Mouse (Mus musculus): ENCODE measurements around the gene Srrm3. TPM values are rescaled to one million over a fixed set of nuclear protein-coding genes. Genes with fewer than 3 reads are reported as not detected.

Gene Srrm3
- polyA plus RNA-seq, 1 experiment from 2014 or later: 0.15 TPM

DNA sequence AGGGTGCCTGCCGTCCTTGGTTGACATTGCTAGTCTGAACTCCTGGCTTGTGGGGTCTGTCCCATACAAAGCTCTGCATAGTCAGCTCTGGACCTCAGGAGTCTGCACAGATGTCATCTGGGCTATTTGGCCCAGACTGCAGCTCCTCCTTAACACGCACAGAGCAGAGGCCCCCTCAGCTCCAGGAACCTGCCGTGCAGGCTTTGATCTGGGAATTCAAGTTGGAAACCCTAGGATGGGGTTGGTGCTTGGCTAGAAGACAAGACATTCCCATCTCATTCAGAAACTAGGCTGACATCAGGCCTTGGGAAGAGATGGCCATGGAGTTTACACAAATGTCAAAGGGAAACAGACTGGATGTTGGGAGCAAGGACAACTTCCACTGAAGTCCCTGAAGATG is 17.8 kb downstream of the Srrm3 start:
- no peak for ATAC-seq (ENCODE audit: insufficient number of reproducible peaks, insufficient read depth, low FRiP score, low read depth)
- 58% methylated on average over 3 of the region's 3 CpGs for WGBS
- no peaks in the 10 kb centered on the region for H3K4me1 ChIP-seq (ENCODE audit: control insufficient read depth in 2 of 2, insufficient read depth in 2 of 2, low read length in 2 of 2)
- peaks cover 25% of the 10 kb centered on the region for H3K27me3 ChIP-seq (ENCODE audit: control insufficient read depth, insufficient read depth, low read length)
- H3K9ac ChIP-seq (ENCODE audit: low read length): no peak overlapping the region
- no peak overlapping the region for H3K4me3 ChIP-seq (ENCODE audit: control insufficient read depth in 1 of 2, insufficient read depth in 1 of 2, low read depth in 1 of 2, low read length in 2 of 2)
- no peaks in the 10 kb centered on the region for H3K9me3 ChIP-seq (ENCODE audit: control insufficient read depth, low read length)
- H3K36me3 ChIP-seq (ENCODE audit: control insufficient read depth, insufficient read depth, low read length): no peaks in the 10 kb centered on the region
- H3K27ac ChIP-seq (replicated peaks in 1 of 2; ENCODE audit: control insufficient read depth in 1 of 2, insufficient read depth in 1 of 2, low read depth in 2 of 2, low read length in 2 of 2): no peak overlapping the region
- no peak overlapping the region for H3K4me2 ChIP-seq (ENCODE audit: low read length)

GRCm38 (mm10) chr5:135826225-135826624 is 19.5 kb downstream of the Srrm3 start:
- Histone ChIP-seq H3K36me3 (ENCODE audit: control insufficient read depth, insufficient read depth, low read length) (no peaks in the 10 kb centered on the region), H3K27me3 (ENCODE audit: control insufficient read depth, insufficient read depth, low read length) (peaks cover 15% of the 10 kb centered on the region), H3K4me2 (ENCODE audit: low read length) (no peak overlapping the region), H3K9me3 (ENCODE audit: control insufficient read depth, low read length) (no peaks in the 10 kb centered on the region), H3K9ac (ENCODE audit: low read length) (no peak overlapping the region), H3K27ac (replicated peaks in 1 of 2; ENCODE audit: control insufficient read depth in 1 of 2, insufficient read depth in 1 of 2, low read depth in 2 of 2, low read length in 2 of 2) (no peak overlapping the region), H3K4me1 (ENCODE audit: control insufficient read depth in 2 of 2, insufficient read depth in 2 of 2, low read length in 2 of 2) (no peaks in the 10 kb centered on the region), H3K4me3 (ENCODE audit: control insufficient read depth in 1 of 2, insufficient read depth in 1 of 2, low read depth in 1 of 2, low read length in 2 of 2) (no peak overlapping the region)
- 37% methylated on average over 6 of the region's 6 CpGs for WGBS
- no peak for ATAC-seq (ENCODE audit: insufficient number of reproducible peaks, insufficient read depth, low FRiP score, low read depth)

GRCm38 (mm10) chr5:135829381-135829780 is 22.7 kb downstream of the Srrm3 start:
- no peaks in the 10 kb centered on the region for H3K4me1 ChIP-seq (ENCODE audit: control insufficient read depth in 2 of 2, insufficient read depth in 2 of 2, low read length in 2 of 2)
- ATAC-seq (ENCODE audit: insufficient number of reproducible peaks, insufficient read depth, low FRiP score, low read depth): no peak
- 82% methylated on average over 8 of the region's 8 CpGs for WGBS

GRCm38 (mm10) chr5:135832729-135833128 is 26.0 kb downstream of the Srrm3 start:
- peaks cover 23% of the 10 kb centered on the region for H3K27me3 ChIP-seq (ENCODE audit: control insufficient read depth, insufficient read depth, low read length)
- no peak overlapping the region for H3K4me2 ChIP-seq (ENCODE audit: low read length)
- H3K27ac ChIP-seq (replicated peaks in 1 of 2; ENCODE audit: control insufficient read depth in 1 of 2, insufficient read depth in 1 of 2, low read depth in 2 of 2, low read length in 2 of 2): no peak overlapping the region
- no peaks in the 10 kb centered on the region for H3K36me3 ChIP-seq (ENCODE audit: control insufficient read depth, insufficient read depth, low read length)
- no peak overlapping the region for H3K9ac ChIP-seq (ENCODE audit: low read length)
- 20% methylated on average over 4 of the region's 4 CpGs for WGBS
- H3K9me3 ChIP-seq (ENCODE audit: control insufficient read depth, low read length): no peaks in the 10 kb centered on the region
- ATAC-seq (ENCODE audit: insufficient number of reproducible peaks, insufficient read depth, low FRiP score, low read depth): no peak
- peaks cover 10 to 12% of the 10 kb centered on the region in 2 experiments for H3K4me1 ChIP-seq (ENCODE audit: control insufficient read depth in 2 of 2, insufficient read depth in 2 of 2, low read length in 2 of 2)
- H3K4me3 ChIP-seq (ENCODE audit: control insufficient read depth in 1 of 2, insufficient read depth in 1 of 2, low read depth in 1 of 2, low read length in 2 of 2): no peak overlapping the region

More at GRCm38 (mm10) chr5:135829381-135829780, 22.7 kb downstream of the Srrm3 start:
- no peak overlapping the region for H3K27ac ChIP-seq (replicated peaks in 1 of 2; ENCODE audit: control insufficient read depth in 1 of 2, insufficient read depth in 1 of 2, low read depth in 2 of 2, low read length in 2 of 2)
- no peak overlapping the region for H3K4me3 ChIP-seq (ENCODE audit: control insufficient read depth in 1 of 2, insufficient read depth in 1 of 2, low read depth in 1 of 2, low read length in 2 of 2)
- H3K4me2 ChIP-seq (ENCODE audit: low read length): no peak overlapping the region
- H3K36me3 ChIP-seq (ENCODE audit: control insufficient read depth, insufficient read depth, low read length): no peaks in the 10 kb centered on the region
- H3K9ac ChIP-seq (ENCODE audit: low read length): no peak overlapping the region
- no peaks in the 10 kb centered on the region for H3K9me3 ChIP-seq (ENCODE audit: control insufficient read depth, low read length)
- peaks cover 14% of the 10 kb centered on the region for H3K27me3 ChIP-seq (ENCODE audit: control insufficient read depth, insufficient read depth, low read length)

GRCm38 (mm10) chr5:135834769-135835491 is 28.2 kb downstream of the Srrm3 start:
- H3K36me3 ChIP-seq (ENCODE audit: control insufficient read depth, insufficient read depth, low read length): no peaks in the 10 kb centered on the region
- H3K9ac ChIP-seq (ENCODE audit: low read length): peak overlapping the region; percentile 34; the same call in 1 of the 2 replicates
- peaks cover 10 to 12% of the 10 kb centered on the region in 2 experiments for H3K4me1 ChIP-seq (ENCODE audit: control insufficient read depth in 2 of 2, insufficient read depth in 2 of 2, low read length in 2 of 2)
- H3K27ac ChIP-seq (replicated peaks in 1 of 2; ENCODE audit: control insufficient read depth in 1 of 2, insufficient read depth in 1 of 2, low read depth in 2 of 2, low read length in 2 of 2): no peak overlapping the region
- H3K27me3 ChIP-seq (ENCODE audit: control insufficient read depth, insufficient read depth, low read length): peaks cover 23% of the 10 kb centered on the region
- WGBS: 1% methylated on average over 47 of the region's 47 CpGs
- H3K4me2 ChIP-seq (ENCODE audit: low read length): peak overlapping the region; percentile 79
- H3K4me3 ChIP-seq (ENCODE audit: control insufficient read depth in 1 of 2, insufficient read depth in 1 of 2, low read depth in 1 of 2, low read length in 2 of 2): peak overlapping the region; percentile 37 to 47
- H3K9me3 ChIP-seq (ENCODE audit: control insufficient read depth, low read length): no peaks in the 10 kb centered on the region
- ATAC-seq (ENCODE audit: insufficient number of reproducible peaks, insufficient read depth, low FRiP score, low read depth): peak; percentile 55; the same call in 1 of the 2 replicates

DNA sequence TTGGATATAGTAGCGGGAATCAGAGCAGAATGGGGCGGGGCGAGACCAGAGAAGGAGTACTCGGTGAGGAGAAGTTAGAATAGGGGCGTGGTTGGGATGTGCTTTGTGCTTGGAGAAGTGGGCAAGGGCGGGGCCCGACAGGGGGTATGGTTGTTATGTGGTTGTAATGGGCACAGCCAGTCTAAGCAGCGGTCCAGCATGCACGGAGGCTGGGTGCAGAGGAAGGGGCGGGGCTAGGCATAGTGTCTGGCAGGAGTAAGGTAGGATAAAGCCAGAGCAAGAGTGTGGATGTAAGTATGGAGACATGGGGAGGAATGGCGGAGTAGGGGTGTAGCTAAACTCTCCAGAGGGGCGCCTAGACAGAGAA is 28.8 kb downstream of the Srrm3 start:
- Histone ChIP-seq H3K27me3 (ENCODE audit: control insufficient read depth, insufficient read depth, low read length) (peaks cover 23% of the 10 kb centered on the region), H3K4me2 (ENCODE audit: low read length) (peak overlapping the region; percentile 79), H3K9me3 (ENCODE audit: control insufficient read depth, low read length) (no peaks in the 10 kb centered on the region), H3K27ac (replicated peaks in 1 of 2; ENCODE audit: control insufficient read depth in 1 of 2, insufficient read depth in 1 of 2, low read depth in 2 of 2, low read length in 2 of 2) (no peak overlapping the region), H3K4me1 (ENCODE audit: control insufficient read depth in 2 of 2, insufficient read depth in 2 of 2, low read length in 2 of 2) (peaks cover 10 to 12% of the 10 kb centered on the region in 2 experiments), H3K4me3 (ENCODE audit: control insufficient read depth in 1 of 2, insufficient read depth in 1 of 2, low read depth in 1 of 2, low read length in 2 of 2) (peak overlapping the region; percentile 37 to 47), H3K9ac (ENCODE audit: low read length) (no peak overlapping the region), H3K36me3 (ENCODE audit: control insufficient read depth, insufficient read depth, low read length) (no peaks in the 10 kb centered on the region)
- WGBS: 2% methylated on average over 12 of the region's 12 CpGs
- no peak for ATAC-seq (ENCODE audit: insufficient number of reproducible peaks, insufficient read depth, low FRiP score, low read depth)

GRCm38 (mm10) chr5:135835981-135836380 is 29.3 kb downstream of the Srrm3 start:
- ATAC-seq (ENCODE audit: insufficient number of reproducible peaks, insufficient read depth, low FRiP score, low read depth): no peak
- H3K9ac ChIP-seq (ENCODE audit: low read length): no peak overlapping the region
- H3K36me3 ChIP-seq (ENCODE audit: control insufficient read depth, insufficient read depth, low read length): no peaks in the 10 kb centered on the region
- 0 out of 4 replicates have a peak overlapping the region, but pooled peaks of 1 of the 2 experiments have one; percentile 37 for H3K4me3 ChIP-seq (ENCODE audit: control insufficient read depth in 1 of 2, insufficient read depth in 1 of 2, low read depth in 1 of 2, low read length in 2 of 2)
- H3K9me3 ChIP-seq (ENCODE audit: control insufficient read depth, low read length): no peaks in the 10 kb centered on the region
- H3K27ac ChIP-seq (replicated peaks in 1 of 2; ENCODE audit: control insufficient read depth in 1 of 2, insufficient read depth in 1 of 2, low read depth in 2 of 2, low read length in 2 of 2): no peak overlapping the region
- peak overlapping the region; percentile 79 for H3K4me2 ChIP-seq (ENCODE audit: low read length)
- 23% methylated on average over 12 of the region's 12 CpGs for WGBS
- peaks cover 10 to 12% of the 10 kb centered on the region in 2 experiments for H3K4me1 ChIP-seq (ENCODE audit: control insufficient read depth in 2 of 2, insufficient read depth in 2 of 2, low read length in 2 of 2)
- peaks cover 23% of the 10 kb centered on the region for H3K27me3 ChIP-seq (ENCODE audit: control insufficient read depth, insufficient read depth, low read length)

DNA sequence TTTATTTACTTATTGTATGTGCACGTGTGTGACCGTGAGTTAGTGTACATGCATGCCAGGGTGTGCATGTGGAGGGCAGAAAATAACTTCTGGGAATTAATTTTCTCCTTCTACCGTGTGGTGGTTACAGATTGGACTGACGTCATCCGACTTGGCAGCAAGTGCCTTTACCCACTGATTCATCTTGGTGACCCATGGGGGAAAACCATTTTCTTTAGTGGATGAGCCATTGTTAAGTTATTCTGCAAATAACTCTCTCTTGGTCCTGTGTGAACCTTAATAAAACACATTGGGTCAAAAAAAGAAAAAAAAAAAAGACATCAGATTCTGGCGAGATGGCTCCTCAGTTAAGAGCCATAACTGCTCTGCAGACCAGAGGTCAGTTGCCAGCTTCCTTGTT is 35.0 kb downstream of the Srrm3 start:
- H3K27ac ChIP-seq (replicated peaks in 1 of 2; ENCODE audit: control insufficient read depth in 1 of 2, insufficient read depth in 1 of 2, low read depth in 2 of 2, low read length in 2 of 2): no peak overlapping the region
- no peak overlapping the region for H3K9ac ChIP-seq (ENCODE audit: low read length)
- H3K4me1 ChIP-seq (ENCODE audit: control insufficient read depth in 2 of 2, insufficient read depth in 2 of 2, low read length in 2 of 2): no peaks in the 10 kb centered on the region
- H3K36me3 ChIP-seq (ENCODE audit: control insufficient read depth, insufficient read depth, low read length): no peaks in the 10 kb centered on the region
- H3K4me2 ChIP-seq (ENCODE audit: low read length): no peak overlapping the region
- peaks cover 13% of the 10 kb centered on the region for H3K27me3 ChIP-seq (ENCODE audit: control insufficient read depth, insufficient read depth, low read length)
- H3K4me3 ChIP-seq (ENCODE audit: control insufficient read depth in 1 of 2, insufficient read depth in 1 of 2, low read depth in 1 of 2, low read length in 2 of 2): no peak overlapping the region
- H3K9me3 ChIP-seq (ENCODE audit: control insufficient read depth, low read length): no peaks in the 10 kb centered on the region
- ATAC-seq (ENCODE audit: insufficient number of reproducible peaks, insufficient read depth, low FRiP score, low read depth): no peak
- 67% methylated on average over 6 of the region's 6 CpGs for whole genome bisulfite sequencing
